Mouse (Mus musculus) neutrophil, adult 5-6 weeks (primary cell): ENCODE measurements around the gene Prf1. TPM values are rescaled to one million over a fixed set of nuclear protein-coding genes. Genes with fewer than 3 reads are reported as not detected.

Experiments
- ATAC-seq: fragments of 151-379, 151-347 bp; 2 replicates; pipeline ENCODE4 v1.8.0; 2017; ENCODE audit warnings: mild to moderate bottlenecking, moderate TSS enrichment; ENCODE audit not compliant: insufficient number of reproducible peaks, poor library complexity, low FRiP score, severe bottlenecking; ENCODE audit errors: extremely low read depth
- total RNA-seq: library from RNA; stranded (forward); fragments of 200-1000 nt; gene quantifications from 2 replicates; pipeline ENCODE4 v1.2.3, GENCODE M21; 2017

The Prf1 gene
- total RNA-seq, 1 experiment from 2014 or later, result 5.1 TPM

GRCm38 (mm10) chr10:61284309-61284708 lies 13.3 kb upstream of the Prf1 start:
- no peak for ATAC-seq

GRCm38 (mm10) chr10:61285271-61285670 lies 12.4 kb upstream of the Prf1 start:
- no peak for ATAC-seq

- ATAC-seq, result no peak
Measured at GRCm38 (mm10) chr10:61286246-61286645, 11.4 kb upstream of the Prf1 start.

GRCm38 (mm10) chr10:61290016-61290415 lies 7.6 kb upstream of the Prf1 start:
- no peak for ATAC-seq

- no peak for ATAC-seq
Measured at GRCm38 (mm10) chr10:61290479-61290878, 7.2 kb upstream of the Prf1 start.

- ATAC-seq, result no peak
Measured at GRCm38 (mm10) chr10:61294242-61294641, 3.4 kb upstream of the Prf1 start.

GRCm38 (mm10) chr10:61296713-61297445 lies 754 bp upstream of the Prf1 start:
- ATAC-seq, result no peak

- ATAC-seq, result no peak
Measured at GRCm38 (mm10) chr10:61300996-61301395, 3.4 kb downstream of the Prf1 start.

GRCm38 (mm10) chr10:61304046-61304445 lies 6.4 kb downstream of the Prf1 start:
- no peak for ATAC-seq

- 0 out of 2 replicates have a peak, but pooled peaks have one; percentile 19 for ATAC-seq
Measured at GRCm38 (mm10) chr10:61305928-61306590, 8.4 kb downstream of the Prf1 start.

- ATAC-seq, result no peak
Measured at GRCm38 (mm10) chr10:61308706-61309320, 11.2 kb downstream of the Prf1 start.

- no peak for ATAC-seq
Measured at GRCm38 (mm10) chr10:61312159-61312558, 14.5 kb downstream of the Prf1 start.

- no peak for ATAC-seq
Measured at GRCm38 (mm10) chr10:61312754-61313153, 15.1 kb downstream of the Prf1 start.

GRCm38 (mm10) chr10:61313750-61314149 lies 16.1 kb downstream of the Prf1 start:
- no peak for ATAC-seq

GRCm38 (mm10) chr10:61315324-61315880 lies 17.8 kb downstream of the Prf1 start:
- no peak for ATAC-seq

GRCm38 (mm10) chr10:61318527-61318926 lies 20.9 kb downstream of the Prf1 start:
- ATAC-seq, result no peak

- ATAC-seq, result no peak
Measured at GRCm38 (mm10) chr10:61324717-61325116, 27.1 kb downstream of the Prf1 start.

- ATAC-seq, result no peak
Measured at GRCm38 (mm10) chr10:61325782-61326328, 28.2 kb downstream of the Prf1 start.

- no peak for ATAC-seq
Measured at GRCm38 (mm10) chr10:61327545-61327944, 29.9 kb downstream of the Prf1 start.
